Mouse (Mus musculus): ENCODE measurements around the gene Daglb. TPM values are rescaled to one million over a fixed set of nuclear protein-coding genes. Genes with fewer than 3 reads are reported as not detected.
"Not testable (repeated sequence)": the region's sequence is repeated elsewhere in the genome, so short reads cannot be mapped to it uniquely, and the experiment has no call there.

Gene Daglb
- total RNA-seq, 4 experiments from 2014 or later, result 9.5 to 11.2 (median 9.8) TPM

GRCm38 (mm10) chr5:143518045-143518591 lies 53.7 kb downstream of the Daglb start:
- no peak for DNase-seq (ENCODE audit: low spot score in 2 of 2)

GRCm38 (mm10) chr5:143520415-143520814 lies 56.0 kb downstream of the Daglb start:
- no peak for DNase-seq (ENCODE audit: low spot score in 2 of 2)

- DNase-seq (ENCODE audit: low spot score in 2 of 2), result no peak
These were observed 58.5 kb downstream of the Daglb start for GRCm38 (mm10) chr5:143522882-143523281.

- no peak for DNase-seq (ENCODE audit: low spot score in 2 of 2)
These were observed 61.3 kb downstream of the Daglb start for GRCm38 (mm10) chr5:143525454-143526225.

GRCm38 (mm10) chr5:143526698-143527331 lies 62.4 kb downstream of the Daglb start:
- DNase-seq (ENCODE audit: low spot score in 2 of 2), result no peak

GRCm38 (mm10) chr5:143527486-143528307 lies 63.3 kb downstream of the Daglb start, which contains the start of gene Rac1:
Rac1 (minus strand) TSS chr5:143528036.
- DNase-seq (ENCODE audit: low spot score in 2 of 2), result peak; percentile 94 to 95

- DNase-seq (ENCODE audit: low spot score in 2 of 2), result no peak
These were observed 63.9 kb downstream of the Daglb start for GRCm38 (mm10) chr5:143528308-143528683.

- no peak for DNase-seq (ENCODE audit: low spot score in 2 of 2)
These were observed 66.3 kb downstream of the Daglb start for GRCm38 (mm10) chr5:143530715-143531114.

- no peak for DNase-seq (ENCODE audit: low spot score in 2 of 2)
These were observed 70.5 kb downstream of the Daglb start for GRCm38 (mm10) chr5:143534922-143535321.

GRCm38 (mm10) chr5:143537022-143537421 lies 72.6 kb downstream of the Daglb start:
- DNase-seq (ENCODE audit: low spot score in 2 of 2), result no peak

GRCm38 (mm10) chr5:143539111-143539510 lies 74.7 kb downstream of the Daglb start:
- DNase-seq (ENCODE audit: low spot score in 2 of 2), result no peak

GRCm38 (mm10) chr5:143547384-143547783 lies 83.0 kb downstream of the Daglb start:
- peak; percentile 72 for DNase-seq (ENCODE audit: low spot score in 2 of 2)

- DNase-seq (ENCODE audit: low spot score in 2 of 2), result no peak
These were observed 83.5 kb downstream of the Daglb start for GRCm38 (mm10) chr5:143547866-143548265.

GRCm38 (mm10) chr5:143548401-143548846 lies 84.0 kb downstream of the Daglb start:
- peak; percentile 92 for DNase-seq (ENCODE audit: low spot score in 2 of 2)

GRCm38 (mm10) chr5:143548922-143549321 lies 84.5 kb downstream of the Daglb start:
- DNase-seq (ENCODE audit: low spot score in 2 of 2), result not testable (repeated sequence)

GRCm38 (mm10) chr5:143552911-143553310 lies 88.5 kb downstream of the Daglb start:
- DNase-seq (ENCODE audit: low spot score in 2 of 2), result peak; percentile 42 to 58

GRCm38 (mm10) chr5:143555233-143555632 lies 90.8 kb downstream of the Daglb start:
- DNase-seq (ENCODE audit: low spot score in 2 of 2), result no peak
